In the genomic region with DNA sequence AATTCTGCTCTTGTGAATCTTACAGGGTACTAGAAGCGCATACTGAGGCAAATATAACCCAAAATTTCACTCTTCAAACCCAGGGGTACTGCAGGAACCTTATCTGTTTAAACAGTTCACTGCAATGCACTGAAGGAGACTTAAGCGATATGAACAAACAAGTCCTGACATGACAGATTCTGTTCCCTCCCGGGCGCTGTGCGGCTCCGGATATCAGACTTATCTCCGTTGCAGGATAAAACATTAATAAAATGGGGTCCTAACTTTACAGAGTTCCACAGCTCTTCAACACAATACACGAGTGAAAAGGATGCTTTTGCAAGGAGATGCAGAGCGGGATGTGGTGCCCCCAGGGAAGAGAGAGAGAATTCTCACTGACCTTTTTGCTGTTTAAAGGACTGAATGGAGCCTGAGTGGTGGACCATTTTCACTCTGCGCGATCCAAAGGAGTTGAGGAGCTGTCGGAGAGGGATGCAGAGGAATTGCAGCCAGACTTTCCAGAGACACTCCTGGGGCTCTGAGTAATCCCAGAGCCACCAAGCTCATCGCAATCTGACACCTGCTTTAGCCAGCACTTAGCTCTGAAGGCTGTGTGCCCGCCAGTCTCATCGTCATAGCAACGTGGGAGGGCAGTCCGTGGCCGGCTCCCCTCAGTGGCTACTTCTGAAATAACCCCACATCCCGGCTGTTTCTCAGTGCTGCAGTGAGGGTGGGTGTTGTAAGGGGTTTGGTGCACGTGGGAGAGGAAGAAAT, we compare ENCODE assay signal across 9 mouse cellular contexts. TPM values are rescaled to one million over a fixed set of nuclear protein-coding genes. Genes with fewer than 3 reads are reported as not detected.
DNase-seq lines count a peak whose midpoint lies in the region; ATAC-seq lines count a peak whose summit lies in the region.
"Had no signal": no experiment of that assay in that cellular context is flagged by ENCODE, and none has a peak within 500 bp of the region (broad histone marks: within the 10 kb centered on the region; RNA-seq: fewer than 3 reads in every experiment).

No protein-coding gene starts in this region.

- intact Hi-C loops in heart, postnatal 25 days (cut with DNase I) = no loop called here

- H3K9ac ChIP-seq in limb, embryonic 15.5 days = no peak overlapping the region

- no peaks in the 10 kb centered on the region for H3K9me3 ChIP-seq in limb, embryonic 15.5 days

- H3K27me3 ChIP-seq in limb, embryonic 15.5 days = no peaks in the 10 kb centered on the region

- H3K4me2 ChIP-seq in limb, embryonic 15.5 days = peak overlapping the region; percentile 44

- no peak for ATAC-seq in limb, embryonic 15.5 days (ENCODE audit: insufficient number of reproducible peaks, low FRiP score, low TSS enrichment, low read depth)

- peaks cover 5% of the 10 kb centered on the region; the same call in 1 of the 2 replicates for H3K4me1 ChIP-seq in limb, embryonic 15.5 days

- H3K27ac ChIP-seq in limb, embryonic 15.5 days = no peak overlapping the region

- no peaks in the 10 kb centered on the region for H3K36me3 ChIP-seq in limb, embryonic 15.5 days

- peak; percentile 81 for DNase-seq in heart, adult 11 months
- no peak for DNase-seq in heart, postnatal 25 days (ENCODE audit: low spot score)
- peak; percentile 81 to 86 for DNase-seq in cerebellum, postnatal 25 days
- DNase-seq in frontal cortex, postnatal 36 days (ENCODE audit: low spot score in 2 of 2) = peak; percentile 77 to 84
- peak; percentile 28 for DNase-seq in hindlimb bud, embryonic 11.5 days (ENCODE audit: extremely low spot score, low read depth, low spot score)
- peak; percentile 78 to 87 for DNase-seq in right cerebral cortex, postnatal 10 days (ENCODE audit: low spot score in 2 of 2)
- DNase-seq in thymus, postnatal 10 days (ENCODE audit: low spot score in 2 of 2) = no peak

- WGBS in limb, embryonic 15.5 days = 10% methylated on average over 20 of the region's 20 CpGs

- peak overlapping the region; percentile 22 for H3K4me3 ChIP-seq in limb, embryonic 15.5 days

RNA-seq across cellular contexts. Expression of a gene that starts 0.9 kb away (rescaled TPM):
- total RNA-seq in heart, postnatal 25 days (2021) = under 1 TPM; 0.08 to 0.29 TPM
- polyA plus RNA-seq in limb, embryonic 15.5 days (2015; fragmentation: Nextera tagmentation; extraction: Ambion mirVana) = 0.08 and 0.12 TPM in 2 replicates
- polyA plus RNA-seq: liver, embryonic 16.5 days had no signal

Comparison
In these comparisons a context has a peak if more than half of its experiments do, and no peak if none do; other contexts are left out.
1. DNase-seq: peak in heart, adult 11 months (single experiment), cerebellum, postnatal 25 days (2 of 2), frontal cortex, postnatal 36 days (2 of 2), hindlimb bud, embryonic 11.5 days (single experiment) and right cerebral cortex, postnatal 10 days (2 of 2); none in heart, postnatal 25 days (single experiment) and thymus, postnatal 10 days (0 of 2).